Mouse (Mus musculus) forebrain, embryonic 10.5 days (tissue): ENCODE measurements around the gene Rexo1. TPM values are rescaled to one million over a fixed set of nuclear protein-coding genes. Genes with fewer than 3 reads are reported as not detected.

Source experiments
- DNase-seq: peaks from one replicate; pipeline ENCODE4 v3.0.0-alpha.2; 2017; ENCODE audit warnings: low spot score; ENCODE audit errors: extremely low spot score
- H3K27ac ChIP-seq: fragments of 300-500 bp; sonication (generic); 2 replicates; pipeline ENCODE4 v1.5.1; 2016; ENCODE audit warnings: mild to moderate bottlenecking
- H3K27me3 ChIP-seq: fragments of 300-500 bp; sonication (generic); 2 replicates; pipeline ENCODE4 v1.6.1; 2016; ENCODE audit warnings: mild to moderate bottlenecking; ENCODE audit not compliant: poor library complexity, severe bottlenecking
- H3K36me3 ChIP-seq: fragments of 300-500 bp; sonication (generic); replicated peaks from 2 replicates; pipeline ENCODE4 v1.6.1; 2016; ENCODE audit warnings: mild to moderate bottlenecking, moderate library complexity
- H3K4me1 ChIP-seq: fragments of 300-500 bp; sonication (generic); 2 replicates; pipeline ENCODE4 v1.6.1; 2016
- H3K4me3 ChIP-seq: fragments of 300-500 bp; sonication (generic); 2 replicates; pipeline ENCODE4 v1.5.1; 2016; ENCODE audit warnings: mild to moderate bottlenecking, moderate library complexity
- H3K9me3 ChIP-seq: fragments of 300-500 bp; sonication (generic); 2 replicates; pipeline ENCODE4 v1.6.1; 2016; ENCODE audit warnings: mild to moderate bottlenecking, moderate library complexity
- WGBS: fragments of 180-500 bp; shearing (Covaris S2); methylation state at CpG from one replicate; pipeline ENCODE4 v1.1.7; 2016; 5-methylcytosine and 5-hydroxymethylcytosine counted together
- polyA plus RNA-seq: library from polyadenylated mRNA; unstranded; fragments of >200 nt; fragmentation: Nextera tagmentation; extraction: Ambion mirVana; gene quantifications from 2 replicates; pipeline ENCODE4 v1.2.1, GENCODE M21; 2016

Rexo1 gene
- polyA plus RNA-seq, 1 experiment from 2014 or later = 34.8 TPM

GRCm38 (mm10) chr10:80538710-80539394, 22.5 kb downstream of the Rexo1 start, which contains the start of gene Atp8b3:
Gene Atp8b3 (minus strand): TSS chr10:80539124.
- no peaks in the 10 kb centered on the region for H3K9me3 ChIP-seq
- H3K4me3 ChIP-seq = peak within 1 kb of the TSS; percentile 44
- H3K27me3 ChIP-seq = peaks cover 52% of the 10 kb centered on the region
- 2% methylated on average over 30 of the region's 30 CpGs for WGBS
- H3K27ac ChIP-seq = peak within 1 kb of the TSS; percentile 66
- H3K4me1 ChIP-seq = peaks cover 36% of the 10 kb centered on the region
- peaks cover 33% of the 10 kb centered on the region for H3K36me3 ChIP-seq
- DNase-seq = peak; percentile 77

- peaks cover 26% of the 10 kb centered on the region for H3K36me3 ChIP-seq
- H3K4me3 ChIP-seq = no peak overlapping the region
- 61% methylated on average over 5 of the region's 5 CpGs for WGBS
- H3K9me3 ChIP-seq = no peaks in the 10 kb centered on the region
- H3K27ac ChIP-seq = no peak overlapping the region
- no peak for DNase-seq
- H3K4me1 ChIP-seq = peaks cover 43% of the 10 kb centered on the region
- H3K27me3 ChIP-seq = peaks cover 56% of the 10 kb centered on the region
Observed at GRCm38 (mm10) chr10:80538180-80538579, 23.2 kb downstream of the Rexo1 start.

- Histone ChIP-seq H3K4me1 (peaks cover 43% of the 10 kb centered on the region), H3K9me3 (no peaks in the 10 kb centered on the region), H3K27ac (no peak overlapping the region), H3K4me3 (peak overlapping the region; percentile 36), H3K36me3 (0 out of 2 replicates have a peak, but pooled peaks cover 1% of the 10 kb centered on the region), H3K27me3 (peaks cover 56% of the 10 kb centered on the region)
- 13% methylated on average over 13 of the region's 13 CpGs for WGBS
- DNase-seq = no peak
Observed at GRCm38 (mm10) chr10:80535711-80536110, 25.6 kb downstream of the Rexo1 start.

GRCm38 (mm10) chr10:80535071-80535470, 26.3 kb downstream of the Rexo1 start:
- H3K4me3 ChIP-seq = peak overlapping the region; percentile 36
- peaks cover 56% of the 10 kb centered on the region for H3K27me3 ChIP-seq

GRCm38 (mm10) chr10:80533704-80534103, 27.7 kb downstream of the Rexo1 start:
- Histone ChIP-seq H3K4me3 (no peak overlapping the region), H3K9me3 (no peaks in the 10 kb centered on the region), H3K27ac (no peak overlapping the region), H3K36me3 (no peaks in the 10 kb centered on the region), H3K4me1 (peaks cover 32% of the 10 kb centered on the region), H3K27me3 (peaks cover 52% of the 10 kb centered on the region)
- DNase-seq = no peak
- WGBS = 20% methylated on average over 7 of the region's 7 CpGs

More at GRCm38 (mm10) chr10:80535071-80535470, 26.3 kb downstream of the Rexo1 start:
- H3K27ac ChIP-seq = no peak overlapping the region
- H3K4me1 ChIP-seq = peaks cover 43% of the 10 kb centered on the region
- no peaks in the 10 kb centered on the region for H3K9me3 ChIP-seq
- 12% methylated on average over 14 of the region's 14 CpGs for WGBS
- DNase-seq = no peak
- H3K36me3 ChIP-seq = no peaks in the 10 kb centered on the region

- DNase-seq = no peak
- H3K4me1 ChIP-seq = peaks cover 30% of the 10 kb centered on the region
- peaks cover 43% of the 10 kb centered on the region for H3K27me3 ChIP-seq
- no peaks in the 10 kb centered on the region for H3K9me3 ChIP-seq
- no peak overlapping the region for H3K27ac ChIP-seq
- H3K36me3 ChIP-seq = no peaks in the 10 kb centered on the region
- 85% methylated on average over 11 of the region's 11 CpGs for WGBS
- H3K4me3 ChIP-seq = no peak overlapping the region
Observed at GRCm38 (mm10) chr10:80532783-80533182, 28.6 kb downstream of the Rexo1 start.

- DNase-seq = no peak
- Histone ChIP-seq H3K27ac (no peak overlapping the region), H3K36me3 (no peaks in the 10 kb centered on the region), H3K27me3 (no peaks in the 10 kb centered on the region; the same call in 1 of the 2 replicates), H3K9me3 (peaks cover 8% of the 10 kb centered on the region; the same call in 1 of the 2 replicates), H3K4me1 (peaks cover 10% of the 10 kb centered on the region), H3K4me3 (peak overlapping the region; percentile 35)
- WGBS = 27% methylated on average over 9 of the region's 9 CpGs
Observed at GRCm38 (mm10) chr10:80526172-80526571, 35.2 kb downstream of the Rexo1 start.

DNA sequence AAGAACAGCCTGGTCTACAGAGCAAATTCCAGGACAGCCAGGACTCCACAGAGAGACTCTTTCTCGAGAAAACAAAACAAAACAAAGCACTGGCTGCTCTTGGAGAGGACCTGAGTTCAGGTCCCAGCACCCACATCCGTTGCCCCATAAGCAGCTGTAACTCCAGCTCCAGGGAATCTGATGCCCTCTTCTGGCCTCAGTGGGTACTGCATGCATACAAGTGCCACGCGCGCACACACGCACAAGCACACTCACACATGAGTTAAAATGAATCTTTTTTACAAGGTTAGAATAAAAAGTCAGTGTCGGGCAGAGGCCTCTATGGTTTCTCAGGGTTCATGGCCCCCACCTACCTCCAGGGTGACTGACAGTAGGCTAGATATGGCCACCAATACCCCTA, 38.1 kb downstream of the Rexo1 start:
- H3K36me3 ChIP-seq = no peaks in the 10 kb centered on the region; the same call in 1 of the 2 replicates
- WGBS = 94% methylated on average over 7 of the region's 7 CpGs
- no peak overlapping the region for H3K4me3 ChIP-seq
- peaks cover 10% of the 10 kb centered on the region for H3K4me1 ChIP-seq
- peaks cover 12% of the 10 kb centered on the region; the same call in 1 of the 2 replicates for H3K9me3 ChIP-seq
- H3K27me3 ChIP-seq = no peaks in the 10 kb centered on the region; the same call in 1 of the 2 replicates
- no peak for DNase-seq
- no peak overlapping the region for H3K27ac ChIP-seq

DNA sequence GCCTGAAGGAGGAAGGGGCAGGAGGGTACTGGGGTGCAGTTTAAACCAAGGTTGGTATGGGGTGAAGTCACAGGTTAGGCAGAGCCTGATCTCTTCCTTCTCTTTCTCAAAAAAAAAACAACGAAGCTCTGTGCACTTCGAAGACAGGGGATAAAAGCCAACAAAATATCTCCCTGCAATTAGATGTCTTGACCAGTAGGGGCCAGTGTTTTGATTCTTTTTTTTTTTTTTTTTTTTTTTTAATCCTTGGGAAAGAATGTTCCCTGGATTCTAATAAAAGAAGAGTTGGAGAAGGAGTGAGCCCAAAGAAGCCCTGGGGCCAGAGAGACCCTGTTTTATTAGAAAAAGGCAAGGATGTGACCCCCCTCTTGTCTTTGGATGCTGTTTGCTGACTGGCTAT, 42.1 kb downstream of the Rexo1 start:
- H3K4me3 ChIP-seq = no peak overlapping the region
- WGBS = 76% methylated on average over 2 of the region's 2 CpGs
- H3K9me3 ChIP-seq = peaks cover 12% of the 10 kb centered on the region; the same call in 1 of the 2 replicates
- peaks cover 19% of the 10 kb centered on the region for H3K27me3 ChIP-seq
- peaks cover 9% of the 10 kb centered on the region for H3K4me1 ChIP-seq
- DNase-seq = no peak
- no peaks in the 10 kb centered on the region; the same call in 1 of the 2 replicates for H3K36me3 ChIP-seq
- no peak overlapping the region for H3K27ac ChIP-seq

DNA sequence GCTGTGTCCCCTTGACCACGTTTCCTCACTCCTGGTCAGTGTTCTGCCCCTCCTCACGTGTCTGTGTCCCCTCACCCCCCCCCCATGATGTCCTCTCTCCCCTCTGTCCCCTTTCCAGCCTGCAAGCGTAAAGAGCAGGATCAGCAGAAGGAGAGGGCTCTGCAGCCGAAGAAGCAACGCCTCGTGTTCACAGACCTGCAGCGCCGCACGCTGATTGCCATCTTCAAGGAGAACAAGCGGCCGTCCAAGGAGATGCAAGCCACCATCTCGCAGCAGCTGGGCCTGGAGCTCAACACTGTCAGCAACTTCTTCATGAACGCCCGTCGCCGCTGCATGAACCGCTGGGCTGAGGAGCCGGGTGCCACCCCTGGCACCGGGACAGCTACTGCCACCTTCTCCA, 47.6 kb downstream of the Rexo1 start:
- Histone ChIP-seq H3K27ac (peak overlapping the region; percentile 72), H3K4me1 (peaks cover 35% of the 10 kb centered on the region), H3K36me3 (no peaks in the 10 kb centered on the region), H3K9me3 (no peaks in the 10 kb centered on the region; the same call in 1 of the 2 replicates), H3K4me3 (peak overlapping the region; percentile 34), H3K27me3 (peaks cover 68% of the 10 kb centered on the region)
- 10% methylated on average over 19 of the region's 19 CpGs for WGBS
- DNase-seq = no peak

- WGBS = 59% methylated on average over 10 of the region's 10 CpGs
- H3K27me3 ChIP-seq = peaks cover 93% of the 10 kb centered on the region
- H3K9me3 ChIP-seq = no peaks in the 10 kb centered on the region
Observed at GRCm38 (mm10) chr10:80510273-80510660, 51.1 kb downstream of the Rexo1 start.

GRCm38 (mm10) chr10:80509412-80510272, 51.7 kb downstream of the Rexo1 start:
- WGBS = 15% methylated on average over 20 of the region's 20 CpGs
- H3K27me3 ChIP-seq = peaks cover 93% of the 10 kb centered on the region
- no peaks in the 10 kb centered on the region for H3K36me3 ChIP-seq
- H3K4me3 ChIP-seq = peak overlapping the region; percentile 47
- DNase-seq = peak; percentile 74
- H3K9me3 ChIP-seq = no peaks in the 10 kb centered on the region
- H3K27ac ChIP-seq = 0 out of 2 replicates have a peak overlapping the region, but pooled peaks have one; percentile 8
- peaks cover 34% of the 10 kb centered on the region for H3K4me1 ChIP-seq

More at GRCm38 (mm10) chr10:80510273-80510660, 51.1 kb downstream of the Rexo1 start:
- DNase-seq = no peak
- Histone ChIP-seq H3K27ac (no peak overlapping the region), H3K4me3 (peak overlapping the region; percentile 47; the same call in 1 of the 2 replicates), H3K4me1 (peaks cover 35% of the 10 kb centered on the region), H3K36me3 (no peaks in the 10 kb centered on the region)
